Mouse (Mus musculus) midbrain, postnatal 0 days (tissue): ENCODE results near the gene Gzme. TPM values are rescaled to one million over a fixed set of nuclear protein-coding genes. Genes with fewer than 3 reads are reported as not detected.
A peak's percentile ranks its signal among the peaks of the same experiment; 100 is the strongest.

ENCODE experiments used
- ATAC-seq: fragments of 200-750 bp; cut with Nextera tagmentation; 2 replicates; pipeline ENCODE4 v1.8.0; 2017; ENCODE audit warnings: moderate number of reproducible peaks, mild to moderate bottlenecking, moderate TSS enrichment, moderate library complexity; ENCODE audit not compliant: low FRiP score
- DNase-seq: peaks from one replicate; pipeline ENCODE4 v3.0.0-alpha.2; 2015; ENCODE audit warnings: low spot score
- H3K27ac ChIP-seq: fragments of 300-500 bp; sonication (generic); 2 replicates; pipeline ENCODE4 v1.5.1; 2014; ENCODE audit warnings: low read depth, mild to moderate bottlenecking, low read length, mixed read lengths
- H3K27me3 ChIP-seq: fragments of 300-500 bp; sonication (generic); 2 replicates; pipeline ENCODE4 v1.6.1; 2014; ENCODE audit warnings: low read length, control low read depth, mixed read lengths; ENCODE audit not compliant: insufficient read depth
- H3K36me3 ChIP-seq: fragments of 300-500 bp; sonication (generic); 2 replicates; pipeline ENCODE4 v1.6.1; 2014; ENCODE audit warnings: low read length, control low read depth, mixed read lengths; ENCODE audit not compliant: insufficient read depth
- H3K4me1 ChIP-seq: fragments of 300-500 bp; sonication (generic); 2 replicates; pipeline ENCODE4 v1.6.1; 2014; ENCODE audit warnings: mild to moderate bottlenecking, control low read depth, antibody characterized with exemption, low read length, mixed read lengths; ENCODE audit not compliant: insufficient read depth
- H3K4me2 ChIP-seq: fragments of 300-500 bp; sonication (generic); 2 replicates; pipeline ENCODE4 v1.6.1; 2014; ENCODE audit warnings: low read depth, mild to moderate bottlenecking, low read length, mixed read lengths; ENCODE audit not compliant: poor library complexity, severe bottlenecking
- H3K4me3 ChIP-seq: fragments of 300-500 bp; sonication (generic); 2 replicates; pipeline ENCODE4 v1.5.1; 2014; ENCODE audit warnings: low read depth, mild to moderate bottlenecking, low read length, moderate library complexity
- H3K9ac ChIP-seq: fragments of 300-500 bp; sonication (generic); replicated peaks from 2 replicates; pipeline ENCODE4 v1.6.1; 2014; ENCODE audit warnings: mild to moderate bottlenecking, low read length, moderate library complexity, mixed read lengths; ENCODE audit not compliant: poor library complexity, severe bottlenecking
- H3K9me3 ChIP-seq: fragments of 300-500 bp; sonication (generic); 2 replicates; pipeline ENCODE4 v1.6.1; 2016; ENCODE audit warnings: low read length, control low read depth
- CTCF ChIP-seq: IDR thresholded peaks from 2 replicates; pipeline ENCODE4 v1.5.1; 2016; ENCODE audit warnings: antibody characterized with exemption, mild to moderate bottlenecking
- WGBS: fragments of 180-500 bp; shearing (Covaris S2); extraction: QIAGEN DNeasy Blood & Tissue Kit; methylation state at CpG from one replicate; pipeline ENCODE4 v1.1.7; 2014; 5-methylcytosine and 5-hydroxymethylcytosine counted together
- polyA plus RNA-seq: library from polyadenylated mRNA; unstranded; fragments of >200 nt; fragmentation: Nextera tagmentation; extraction: Ambion mirVana; gene quantifications from 2 replicates; pipeline ENCODE4 v1.2.1, GENCODE M21; 2015
- total RNA-seq: library from RNA; depleted of rRNA; stranded (reverse); fragments of >200 nt; gene quantifications from 2 replicates; pipeline ENCODE4 v1.2.3, GENCODE M21; 2014

The Gzme gene
- total and polyA plus RNA-seq, 2 experiments from 2014 or later = not detected

GRCm38 (mm10) chr14:56102386-56102785 is 18.0 kb downstream of the Gzme start, which contains the start of gene Ctsg:
Ctsg (minus strand) TSS chr14:56102574.
- no peak within 1 kb of the TSS for H3K4me2 ChIP-seq

GRCm38 (mm10) chr14:56098940-56099339 is 21.5 kb downstream of the Gzme start:
- WGBS = 77% methylated on average over 4 of the region's 4 CpGs

More at GRCm38 (mm10) chr14:56102386-56102785, 18.0 kb downstream of the Gzme start, which contains the start of gene Ctsg:
- no peak for ATAC-seq
- no peak for TF ChIP-seq CTCF
- no peak for DNase-seq
- Histone ChIP-seq H3K27me3 (no peaks in the 10 kb centered on the region), H3K4me1 (no peaks in the 10 kb centered on the region), H3K4me3 (no peak within 1 kb of the TSS), H3K9ac (no peak within 1 kb of the TSS), H3K9me3 (no peaks in the 10 kb centered on the region), H3K27ac (no peak within 1 kb of the TSS), H3K36me3 (no peaks in the 10 kb centered on the region)
- WGBS = 78% methylated on average over 10 of the region's 10 CpGs

GRCm38 (mm10) chr14:56097597-56097996 is 22.8 kb downstream of the Gzme start:
- Histone ChIP-seq H3K4me2 (no peak overlapping the region), H3K36me3 (no peaks in the 10 kb centered on the region), H3K27me3 (no peaks in the 10 kb centered on the region), H3K4me1 (no peaks in the 10 kb centered on the region), H3K27ac (no peak overlapping the region), H3K9me3 (no peaks in the 10 kb centered on the region), H3K4me3 (no peak overlapping the region), H3K9ac (no peak overlapping the region)
- DNase-seq (no peak), ATAC-seq (no peak)
- 93% methylated on average over 1 of the region's 1 CpGs for WGBS
- no peak for TF ChIP-seq CTCF

More at GRCm38 (mm10) chr14:56098940-56099339, 21.5 kb downstream of the Gzme start:
- DNase-seq (peak; percentile 22), ATAC-seq (no peak)
- H3K9ac ChIP-seq = no peak overlapping the region
- no peak overlapping the region for H3K4me2 ChIP-seq
- peak; percentile 64 for TF ChIP-seq CTCF
- H3K4me3 ChIP-seq = no peak overlapping the region
- H3K4me1 ChIP-seq = no peaks in the 10 kb centered on the region
- H3K9me3 ChIP-seq = no peaks in the 10 kb centered on the region
- no peaks in the 10 kb centered on the region for H3K36me3 ChIP-seq
- no peaks in the 10 kb centered on the region for H3K27me3 ChIP-seq
- H3K27ac ChIP-seq = no peak overlapping the region

- no peak for TF ChIP-seq CTCF
- Histone ChIP-seq H3K4me2 (no peak overlapping the region), H3K9ac (no peak overlapping the region), H3K4me3 (no peak overlapping the region), H3K27me3 (no peaks in the 10 kb centered on the region), H3K9me3 (no peaks in the 10 kb centered on the region), H3K27ac (no peak overlapping the region), H3K4me1 (no peaks in the 10 kb centered on the region), H3K36me3 (no peaks in the 10 kb centered on the region)
- no peak for DNase-seq
- WGBS = 76% methylated on average over 2 of the region's 2 CpGs
- no peak for ATAC-seq
Measured at GRCm38 (mm10) chr14:56093353-56093752, 27.1 kb downstream of the Gzme start.

GRCm38 (mm10) chr14:56086711-56087110 is 33.7 kb downstream of the Gzme start:
- 79% methylated on average over 3 of the region's 3 CpGs for WGBS

GRCm38 (mm10) chr14:56085167-56085566 is 35.3 kb downstream of the Gzme start, which contains the start of gene Mcpt8:
Mcpt8 (minus strand) TSS chr14:56085273.
- Histone ChIP-seq H3K36me3 (no peaks in the 10 kb centered on the region), H3K27ac (no peak within 1 kb of the TSS), H3K4me3 (no peak within 1 kb of the TSS), H3K27me3 (no peaks in the 10 kb centered on the region), H3K4me2 (no peak within 1 kb of the TSS), H3K9ac (no peak within 1 kb of the TSS), H3K9me3 (no peaks in the 10 kb centered on the region), H3K4me1 (no peaks in the 10 kb centered on the region)
- TF ChIP-seq CTCF = no peak
- no peak for DNase-seq
- 94% methylated on average over 2 of the region's 2 CpGs for WGBS
- no peak for ATAC-seq

More at GRCm38 (mm10) chr14:56086711-56087110, 33.7 kb downstream of the Gzme start:
- DNase-seq = no peak
- Histone ChIP-seq H3K9me3 (no peaks in the 10 kb centered on the region), H3K9ac (no peak overlapping the region), H3K4me3 (no peak overlapping the region), H3K27ac (no peak overlapping the region), H3K4me1 (no peaks in the 10 kb centered on the region), H3K27me3 (no peaks in the 10 kb centered on the region), H3K4me2 (no peak overlapping the region), H3K36me3 (no peaks in the 10 kb centered on the region)
- no peak for TF ChIP-seq CTCF
- ATAC-seq = no peak
